ENCODE assay signal across 1 mouse cellular context in the genomic region with DNA sequence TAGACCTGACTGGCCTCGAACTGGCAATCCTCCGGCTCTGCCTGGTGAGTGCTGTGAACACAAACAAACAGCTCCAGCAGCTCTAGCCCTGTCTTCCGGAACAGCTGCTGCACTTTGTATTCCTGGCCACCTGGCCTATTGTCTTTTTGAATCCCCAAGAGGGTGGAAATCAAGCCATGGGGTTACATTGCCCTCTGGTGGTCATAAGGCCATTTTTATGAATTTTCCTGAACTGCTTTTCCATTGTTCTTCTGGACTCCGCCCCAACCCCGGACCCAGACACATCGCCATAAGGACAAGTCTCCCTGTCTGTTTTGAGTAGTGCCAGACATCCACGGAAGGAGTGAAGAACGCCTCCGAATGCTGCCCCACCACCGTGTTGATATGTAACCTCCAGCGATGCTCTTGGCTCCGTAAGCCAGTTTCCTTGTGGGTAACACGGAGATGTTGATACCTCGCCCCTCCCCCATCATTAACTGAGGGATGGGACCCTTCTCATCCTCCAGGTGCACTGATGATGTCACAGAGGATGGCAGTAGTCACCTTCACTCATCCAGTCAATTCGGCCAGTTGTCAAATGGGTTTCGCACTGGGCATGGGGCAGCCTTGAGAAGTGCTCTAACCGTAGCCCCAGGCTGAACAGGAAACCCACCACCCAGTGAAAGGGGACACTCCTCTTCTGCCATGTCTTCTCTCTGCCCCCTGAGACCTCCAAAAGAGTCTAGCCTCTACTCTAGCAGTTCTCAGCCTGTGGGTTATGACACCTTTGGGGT.
TF ChIP-seq lines count a peak whose summit lies in the region.

No protein-coding gene starts in this region.

TF ChIP-seq in MEL, 35 proteins besides CTCF, POLR2A, EP300 and RAD21:
- TF ChIP-seq SMC3 (IDR thresholded peaks at IDR 0.05; ENCODE audit: low read depth, low read length), result peak; percentile 98
- no peak for TF ChIP-seq JUND (IDR thresholded peaks at IDR 0.05; ENCODE audit: low read depth, low read length)
- TF ChIP-seq ETS1 (IDR thresholded peaks at IDR 0.05; ENCODE audit: low read depth, low read length), result peak; percentile 36; the same call in 1 of the 2 replicates
- no peak for TF ChIP-seq ELF1 (IDR thresholded peaks at IDR 0.05; ENCODE audit: low read depth, low read length)
- no peak for TF ChIP-seq TBP (IDR thresholded peaks at IDR 0.05; ENCODE audit: low read depth, low read length)
- 0 out of 2 replicates have a peak, but pooled peaks have one; percentile 23 for TF ChIP-seq USF1 (IDR thresholded peaks at IDR 0.05; ENCODE audit: low read depth, low read length)
- TF ChIP-seq HCFC1 (IDR thresholded peaks at IDR 0.05; ENCODE audit: low read depth, low read length), result peak; percentile 42; the same call in 1 of the 2 replicates
- TF ChIP-seq TAL1 (IDR thresholded peaks at IDR 0.05; ENCODE audit: low read length), result no peak
- peak; percentile 91 for TF ChIP-seq SIN3A (IDR thresholded peaks at IDR 0.05; ENCODE audit: low read length)
- TF ChIP-seq MYC (IDR thresholded peaks at IDR 0.05; ENCODE audit: low read depth, low read length), result 0 out of 2 replicates have a peak, but pooled peaks have one; percentile 47
- peak; percentile 52; the same call in 1 of the 2 replicates for TF ChIP-seq MAZ (IDR thresholded peaks at IDR 0.05; ENCODE audit: low read depth, low read length)
- TF ChIP-seq MYB (IDR thresholded peaks at IDR 0.05; ENCODE audit: low read depth, low read length), result no peak
- TF ChIP-seq ZC3H11A (IDR thresholded peaks at IDR 0.05; ENCODE audit: low read depth, low read length), result peak; percentile 99
